Mouse (Mus musculus) heart, adult 9 months (tissue): Measurements from ENCODE around the gene Nhs.

Experiments
- DNase-seq, 2 experiments: peaks; one replicate each; pipeline ENCODE4 v3.0.0; 2022; ENCODE audit warnings: low spot score in 2 of 2

Gene Nhs

DNA sequence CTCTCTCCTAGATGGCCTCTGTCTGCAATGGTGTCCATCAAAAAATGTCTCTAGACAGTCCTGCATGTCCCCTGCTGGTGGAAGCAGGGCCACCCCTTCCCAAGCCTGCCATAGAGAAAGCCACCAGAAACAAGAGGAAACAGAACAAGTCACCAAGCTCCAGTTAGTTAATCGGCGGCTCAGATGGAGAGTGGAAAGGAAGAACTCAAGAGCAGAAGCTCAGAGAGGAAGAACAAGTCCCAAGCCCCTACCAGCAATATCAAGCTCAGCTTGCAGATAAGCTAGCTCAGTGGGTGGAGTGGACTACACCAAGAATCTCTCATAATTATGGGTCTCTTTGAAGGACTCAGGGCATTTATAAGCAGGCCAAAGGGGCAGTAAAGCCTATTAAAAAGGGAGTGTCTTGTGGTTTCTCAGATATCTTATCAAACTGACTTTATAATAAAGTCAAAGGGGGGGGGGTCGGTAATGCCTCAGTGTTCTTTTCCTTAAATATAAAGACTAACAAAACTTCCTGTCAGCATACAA, 139.4 kb downstream of the Nhs start:
- no peak for DNase-seq

DNA sequence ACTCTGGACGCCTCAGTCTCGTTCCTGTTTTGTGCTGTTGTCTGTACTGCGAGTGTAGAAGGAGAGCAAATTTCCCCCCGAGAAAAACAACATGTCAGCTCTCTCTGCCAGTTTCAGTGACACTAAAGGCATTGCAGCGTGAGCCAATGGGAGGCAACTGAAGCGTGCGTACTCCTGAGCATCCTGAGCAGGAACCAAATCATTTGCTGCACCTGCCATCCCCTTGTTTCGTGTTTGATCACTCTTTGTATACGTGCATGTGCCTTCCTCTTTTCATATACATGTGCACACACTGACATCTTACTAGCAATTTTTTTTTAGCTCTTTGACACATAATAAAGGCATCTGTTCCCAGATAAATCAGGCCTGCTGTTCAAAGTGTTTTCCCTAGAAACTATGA, 142.1 kb downstream of the Nhs start:
- no peak for DNase-seq

GRCm38 (mm10) chrX:162012570-162012969, 147.0 kb downstream of the Nhs start:
- no peak for DNase-seq

GRCm38 (mm10) chrX:162009876-162010275, 149.7 kb downstream of the Nhs start:
- no peak for DNase-seq

GRCm38 (mm10) chrX:162003818-162004217, 155.7 kb downstream of the Nhs start:
- no peak for DNase-seq

GRCm38 (mm10) chrX:161998876-161999275, 160.7 kb downstream of the Nhs start:
- no peak for DNase-seq

DNA sequence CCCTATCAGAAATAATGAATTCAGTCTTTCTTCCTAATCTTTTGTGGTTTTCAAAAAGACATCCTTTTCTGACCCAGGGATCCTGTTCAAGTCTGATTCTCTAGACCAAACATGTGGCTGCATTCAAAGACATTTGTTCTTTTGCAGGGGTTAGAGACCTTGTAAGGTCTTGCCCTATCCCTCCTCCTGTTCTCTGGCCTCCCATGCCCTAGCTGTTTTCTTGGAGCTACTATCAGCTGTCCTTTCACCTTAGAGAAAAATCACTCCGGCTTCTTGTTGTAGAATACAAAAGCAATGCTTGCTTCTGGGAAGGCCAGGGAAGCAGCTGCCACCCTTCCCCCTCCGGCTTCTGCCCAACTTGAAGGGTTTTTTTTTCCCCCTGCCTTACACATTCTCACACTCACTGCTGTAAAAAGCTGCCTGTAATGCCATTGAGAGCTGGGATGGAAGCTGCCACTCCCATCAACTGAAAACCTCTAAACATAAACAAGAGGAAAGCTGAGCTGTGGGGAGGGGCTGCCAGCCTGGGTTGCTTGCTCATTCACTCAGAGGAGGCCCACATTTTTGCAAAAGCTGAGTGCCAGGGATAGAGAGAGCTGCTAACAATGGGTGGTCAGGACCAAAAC, 162.2 kb downstream of the Nhs start:
- no peak for DNase-seq

GRCm38 (mm10) chrX:161990171-161990570, 169.4 kb downstream of the Nhs start:
- no peak for DNase-seq

- no peak for DNase-seq
These were observed 174.6 kb downstream of the Nhs start for GRCm38 (mm10) chrX:161984961-161985360.

DNA sequence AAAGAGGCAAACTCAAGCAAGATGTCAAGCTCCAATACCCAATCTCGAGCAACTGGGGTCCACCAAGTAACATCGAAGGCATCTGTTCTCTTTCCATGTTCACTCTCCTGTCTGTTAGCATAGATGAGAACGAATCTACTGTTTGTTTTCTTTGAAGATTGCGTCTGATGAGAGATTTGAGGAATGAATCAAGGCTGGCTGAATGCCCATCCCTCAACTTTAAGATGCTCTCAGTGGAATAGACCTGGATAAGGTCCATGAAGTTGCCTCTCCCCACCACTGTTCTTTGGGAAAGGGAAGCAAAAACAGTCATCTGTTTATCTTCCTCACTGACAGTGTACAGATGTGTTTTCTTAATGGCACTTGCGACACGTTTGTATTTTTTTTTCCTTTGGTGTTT, 178.1 kb downstream of the Nhs start:
- peak in 1 of 2 experiments; percentile 10 for DNase-seq

- no peak for DNase-seq
These were observed 179.6 kb downstream of the Nhs start for GRCm38 (mm10) chrX:161979946-161980345.

- no peak for DNase-seq
These were observed 182.2 kb downstream of the Nhs start for GRCm38 (mm10) chrX:161977236-161977841.

DNA sequence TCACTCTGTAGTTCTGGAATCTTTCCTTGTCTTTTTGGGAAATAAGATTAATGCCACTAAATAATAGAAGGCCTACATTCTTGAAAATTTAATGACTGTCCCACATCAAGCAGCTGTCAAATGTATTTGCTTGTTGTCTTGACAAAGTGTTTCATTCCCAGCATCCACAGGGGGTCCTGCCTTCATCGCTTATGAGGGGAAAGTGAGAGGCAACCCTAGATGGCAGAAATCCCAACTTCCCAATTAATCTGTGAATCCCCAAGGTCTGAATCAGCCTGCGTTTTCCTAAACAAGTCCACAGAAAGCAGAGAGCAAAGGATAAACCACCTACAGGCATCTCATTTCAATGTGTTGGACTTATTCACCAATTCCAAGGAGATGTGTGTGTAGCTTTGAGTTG, 183.2 kb downstream of the Nhs start:
- DNase-seq = no peak

DNA sequence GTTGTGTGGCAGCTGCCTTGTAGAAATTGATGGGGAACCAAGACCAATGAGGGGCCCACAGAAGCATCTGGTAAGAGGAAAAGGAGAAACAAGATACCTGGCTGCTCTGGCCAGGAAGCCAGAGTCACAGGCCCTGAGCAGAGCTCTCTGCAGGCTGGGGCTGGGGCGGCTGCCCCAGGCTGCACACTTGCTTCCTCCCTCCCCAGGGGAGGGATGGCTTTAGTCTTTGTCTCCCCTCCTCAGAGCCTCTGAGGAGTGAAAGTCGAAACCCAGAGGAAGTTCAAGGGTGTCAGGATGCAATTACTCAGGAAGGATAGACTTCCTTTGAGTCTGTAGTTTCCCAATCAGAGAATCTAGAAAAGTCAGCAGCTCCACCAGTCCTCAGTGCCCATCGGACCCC, 186.0 kb downstream of the Nhs start:
- DNase-seq = no peak

DNA sequence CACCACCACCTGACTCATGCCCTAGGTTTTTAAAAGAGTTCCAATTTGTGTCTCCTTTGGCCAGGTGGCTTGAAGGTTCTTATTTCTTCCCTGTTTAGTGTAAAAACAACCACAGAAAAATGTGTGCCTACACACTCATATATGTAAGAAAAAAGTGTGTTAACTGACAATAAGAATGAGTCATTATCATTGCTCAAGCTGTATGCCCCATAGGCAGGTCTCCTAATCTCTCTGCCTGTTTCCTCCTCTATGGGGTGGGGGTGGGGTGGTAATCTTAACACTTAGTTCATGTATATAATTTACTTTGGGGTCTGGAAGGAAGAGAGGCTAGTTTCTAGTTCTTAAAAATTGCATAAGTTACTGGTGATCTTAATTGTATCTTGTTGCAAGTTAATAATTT, 186.8 kb downstream of the Nhs start:
- no peak for DNase-seq

- DNase-seq = no peak
These were observed 187.5 kb downstream of the Nhs start for GRCm38 (mm10) chrX:161971961-161972502.

GRCm38 (mm10) chrX:161971131-161971530, 188.4 kb downstream of the Nhs start:
- no peak for DNase-seq

- DNase-seq = no peak
These were observed 191.8 kb downstream of the Nhs start for GRCm38 (mm10) chrX:161967692-161968091.

DNA sequence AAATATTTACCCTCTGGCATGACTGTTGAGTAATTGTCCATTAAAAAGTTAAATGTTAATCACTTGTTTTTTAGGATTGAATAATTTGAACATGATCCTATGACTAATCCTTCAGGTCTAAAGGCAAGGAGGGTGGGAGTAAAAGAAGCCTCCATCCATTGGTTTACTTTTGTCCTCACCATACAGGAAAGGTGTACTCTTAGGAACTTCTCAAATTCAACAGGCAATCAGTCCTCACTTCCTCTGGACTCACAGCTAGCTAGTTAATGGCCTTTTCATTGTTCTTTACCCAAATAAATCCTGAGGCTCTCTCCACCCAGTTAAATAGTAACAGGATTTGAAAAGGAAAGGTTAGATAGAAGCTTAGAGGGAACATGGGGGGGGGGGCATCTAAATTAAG, 196.2 kb downstream of the Nhs start:
- DNase-seq = no peak

DNA sequence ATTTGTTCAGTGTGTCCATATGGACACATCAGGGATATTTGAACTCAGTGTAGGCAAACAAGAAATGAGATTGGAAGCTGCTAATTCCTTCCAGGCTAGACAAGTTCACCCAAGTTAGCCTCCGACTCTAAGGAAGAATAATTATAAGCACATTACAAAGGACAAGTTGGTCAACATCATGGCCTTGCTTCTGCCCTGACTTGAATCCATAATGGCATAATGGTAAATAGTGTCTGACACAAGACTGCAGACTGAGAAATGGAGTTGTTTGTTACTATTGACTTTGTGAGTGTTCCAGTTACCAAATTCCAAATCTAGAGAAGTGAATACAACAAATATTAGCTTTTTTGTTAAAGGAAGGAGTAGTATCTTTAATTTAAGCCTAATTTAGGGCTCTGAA, 196.7 kb downstream of the Nhs start:
- DNase-seq = no peak

- no peak for DNase-seq
These were observed 197.8 kb downstream of the Nhs start for GRCm38 (mm10) chrX:161961756-161962155.

DNA sequence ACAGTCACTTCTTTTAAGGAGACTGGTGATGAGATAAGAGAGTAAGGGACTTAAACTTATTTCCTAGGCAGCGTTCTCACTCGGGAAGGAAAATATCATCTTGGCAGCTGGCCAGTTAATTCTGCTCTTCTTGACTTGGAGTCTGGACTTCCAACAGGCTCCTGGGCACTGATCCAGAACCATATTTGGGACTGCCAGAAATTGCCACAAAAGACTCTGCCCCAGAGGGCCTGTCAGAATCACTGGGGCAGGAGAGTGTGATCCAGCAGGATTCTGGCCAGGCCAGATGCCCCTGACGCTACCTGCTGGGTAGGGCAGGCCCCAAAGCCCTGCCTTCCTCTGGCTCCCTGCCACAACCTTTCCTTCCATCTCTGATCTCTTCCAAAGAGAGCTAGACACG, 198.4 kb downstream of the Nhs start:
- DNase-seq = peak; percentile 44 to 60

- DNase-seq = no peak
These were observed 207.2 kb downstream of the Nhs start for GRCm38 (mm10) chrX:161952356-161952755.
